Mouse (Mus musculus): ENCODE data around the gene Otop1.
A peak's percentile ranks its signal among the peaks of the same experiment; 100 is the strongest.

Otop1 gene

GRCm38 (mm10) chr5:38302651-38303050, 26.9 kb downstream of the Otop1 start:
- no peak for DNase-seq

DNA sequence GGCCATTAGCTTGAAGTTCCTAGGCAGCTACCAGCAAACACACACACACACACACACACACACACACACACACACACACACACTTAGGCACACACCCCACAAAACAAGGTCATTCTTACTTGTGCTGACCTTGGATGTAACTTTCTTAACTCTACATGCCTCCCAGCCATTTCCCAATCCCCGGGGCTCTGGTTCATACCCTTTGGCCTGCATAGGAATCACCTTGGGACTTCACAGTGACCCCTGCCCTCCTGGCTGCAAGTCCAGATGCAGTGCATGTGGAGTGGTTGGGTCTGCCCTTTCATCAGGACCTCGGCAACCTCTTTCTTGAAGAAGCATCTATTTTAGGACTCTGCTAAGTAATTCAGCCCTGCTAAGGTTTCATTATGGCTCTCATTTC, 29.5 kb downstream of the Otop1 start:
- no peak for DNase-seq

DNA sequence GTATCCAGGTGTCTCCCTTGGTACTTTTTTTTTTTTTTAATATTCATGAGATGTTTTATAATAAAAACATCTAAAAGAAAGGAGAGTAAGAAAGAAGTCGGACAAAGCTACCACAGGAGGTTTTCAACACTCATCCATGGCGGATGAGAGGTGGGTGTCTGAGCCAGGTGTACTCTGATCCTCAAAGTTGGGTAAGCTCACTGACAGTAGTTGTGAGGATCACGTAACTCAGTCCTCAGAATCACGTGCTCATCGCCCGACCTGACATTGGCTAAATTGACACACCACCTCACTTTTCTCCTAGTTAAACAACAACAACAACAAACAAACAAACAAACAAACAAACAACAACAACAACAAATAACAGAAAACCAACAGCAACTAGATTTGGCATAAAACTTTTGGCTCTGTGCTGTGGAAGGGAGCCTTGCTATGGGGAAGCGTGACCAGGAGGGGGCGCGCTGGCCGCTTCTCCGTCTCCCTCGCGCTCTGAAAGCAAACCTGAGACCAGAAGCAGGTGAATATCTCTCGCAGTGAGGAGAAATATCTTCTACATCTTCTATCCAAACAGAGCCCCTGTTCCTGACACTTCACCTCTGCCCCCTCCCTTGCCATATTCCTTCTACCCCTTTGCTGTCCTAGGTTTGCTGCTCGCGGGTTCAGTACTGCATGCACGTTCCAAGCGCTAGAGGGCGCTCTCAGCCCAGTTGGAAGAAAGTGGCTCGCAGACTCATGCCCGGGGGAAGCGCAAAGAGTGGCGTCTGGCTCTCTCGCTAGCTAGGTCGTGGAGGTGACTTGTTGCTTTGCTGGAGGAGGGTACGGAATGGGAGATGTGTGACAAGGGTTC, 31.7 kb downstream of the Otop1 start:
- DNase-seq, result peak; percentile 85

GRCm38 (mm10) chr5:38308873-38309272, 33.1 kb downstream of the Otop1 start:
- peak; percentile 32 for DNase-seq

DNA sequence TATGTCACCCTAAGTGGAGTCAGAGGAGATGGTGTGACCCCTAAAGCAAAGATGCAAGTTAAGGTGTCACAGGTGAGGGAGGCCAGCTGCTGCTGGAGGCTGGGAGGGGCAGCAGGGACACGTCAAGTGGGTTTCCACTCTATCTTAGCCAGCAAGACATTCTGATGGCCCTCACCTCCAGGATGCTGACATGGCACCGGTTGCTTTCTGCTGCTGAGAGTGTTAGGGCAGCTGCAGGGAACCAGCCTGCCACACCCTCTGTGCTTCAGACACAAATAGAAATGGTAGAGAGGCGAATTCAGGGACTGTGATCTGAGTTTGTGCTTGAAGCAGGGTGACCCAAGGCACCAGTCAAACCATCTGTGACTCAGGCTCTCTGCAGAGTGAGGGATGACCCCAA, 34.0 kb downstream of the Otop1 start:
- DNase-seq, result no peak

GRCm38 (mm10) chr5:38318966-38319786, 43.4 kb downstream of the Otop1 start, which contains the start of gene Drd5:
Gene Drd5 (plus strand): TSS chr5:38319367.
- DNase-seq, result peak; percentile 18

DNA sequence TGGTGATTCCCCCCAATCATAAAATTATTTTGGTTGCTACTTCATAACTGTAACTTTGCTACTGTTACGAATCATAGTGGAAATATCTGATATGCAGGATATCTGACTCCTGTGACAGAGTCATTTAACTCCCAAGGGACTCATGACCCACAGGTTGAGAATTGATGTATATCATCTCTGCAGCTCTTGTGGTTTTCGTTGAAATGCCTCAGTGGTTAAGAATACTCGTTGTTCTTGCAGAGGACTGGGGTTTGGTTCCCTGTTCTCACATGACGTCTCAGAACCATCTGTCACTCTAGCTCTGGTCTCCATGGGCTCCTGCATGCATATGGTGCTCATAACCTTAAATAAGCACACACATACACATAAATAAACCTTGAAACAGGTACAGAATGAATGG, 57.6 kb downstream of the Otop1 start:
- no peak for DNase-seq

GRCm38 (mm10) chr5:38334582-38334981, 58.8 kb downstream of the Otop1 start:
- no peak for DNase-seq

DNA sequence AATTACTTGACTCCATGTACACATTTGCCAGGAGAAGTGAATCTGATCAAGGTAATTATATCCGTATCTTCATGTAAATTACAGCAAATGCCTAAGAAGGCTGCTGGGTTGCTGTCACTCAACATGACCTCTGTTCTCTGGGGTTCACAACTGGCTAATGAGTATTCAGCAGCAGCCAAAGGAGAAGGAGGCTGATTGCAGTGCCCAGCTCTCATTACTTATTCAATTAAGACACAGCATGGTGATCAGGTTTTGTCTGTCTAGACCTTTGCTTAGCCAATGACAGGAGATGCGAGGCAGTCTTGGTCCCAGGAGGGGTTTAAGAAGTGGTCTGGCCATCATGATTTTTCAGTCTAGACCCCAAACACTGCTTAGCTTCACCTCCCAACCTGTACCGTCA, 67.3 kb downstream of the Otop1 start:
- no peak for DNase-seq

DNA sequence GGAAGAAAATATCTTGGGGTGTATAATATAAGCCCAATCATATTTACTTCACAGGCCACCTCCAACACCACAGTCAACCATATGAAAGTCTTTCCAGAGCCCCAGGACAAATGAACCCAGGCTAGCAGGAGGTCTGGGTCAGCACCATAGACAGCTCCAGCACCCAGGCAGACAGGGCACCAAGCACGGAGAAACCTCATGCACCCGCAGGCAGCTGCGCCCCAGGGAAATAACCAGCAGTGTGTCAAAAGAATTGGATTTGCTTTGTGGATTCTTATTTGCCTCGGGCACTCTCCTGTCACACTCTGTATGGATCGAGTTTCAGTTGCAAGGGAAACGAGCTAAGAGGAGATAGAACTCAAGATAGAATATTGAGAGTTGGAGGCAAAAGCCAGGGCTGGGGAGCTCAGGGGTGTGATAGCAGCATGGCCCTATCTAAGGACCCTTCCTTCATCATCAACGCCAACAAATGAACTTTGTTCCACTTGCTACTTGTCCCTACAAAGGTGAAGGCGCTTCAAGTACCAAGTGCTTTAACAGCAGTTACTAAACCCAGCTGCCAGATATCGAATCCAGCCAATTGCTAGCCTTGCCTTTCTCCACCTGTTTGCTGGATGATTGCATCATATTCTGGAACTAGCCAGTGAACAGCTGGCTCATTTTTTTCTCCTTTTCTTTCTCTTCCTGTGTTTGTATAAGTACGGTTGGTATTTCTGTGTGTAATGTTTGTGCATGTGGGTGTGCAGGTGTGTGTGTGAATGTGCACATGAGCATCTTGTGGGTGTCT, 71.1 kb downstream of the Otop1 start:
- DNase-seq, result no peak

- DNase-seq, result no peak
These were observed 74.7 kb downstream of the Otop1 start for GRCm38 (mm10) chr5:38350351-38350929.

Data from right cerebral cortex, postnatal 25 days (tissue).